Mouse (Mus musculus): Measurements from ENCODE around the gene Etfa. TPM values are rescaled to one million over a fixed set of nuclear protein-coding genes. Genes with fewer than 3 reads are reported as not detected.
A peak's percentile ranks its signal among the peaks of the same experiment; 100 is the strongest.

Etfa gene
- total RNA-seq, 2 experiments from 2014 or later: 42.6 to 45.8 TPM

- peak; percentile 21 to 43 for DNase-seq (ENCODE audit: low spot score in 2 of 2)
- intact Hi-C loops (cut with DNase I): loop anchor here (2.0 to 10.0 kb wide), 2 partner anchors 107 to 211 kb away; partner anchors contain the start of genes Nrg4 and Tmem266
These were observed 23.9 kb upstream of the Etfa start for GRCm38 (mm10) chr9:55535907-55536306.

GRCm38 (mm10) chr9:55525716-55526115, 13.7 kb upstream of the Etfa start:
- intact Hi-C loops (cut with DNase I): no loop called here
- DNase-seq (ENCODE audit: low spot score in 2 of 2): no peak

GRCm38 (mm10) chr9:55511521-55511993, 486 bp downstream of the Etfa start:
- intact Hi-C loops (cut with DNase I): no loop called here
- DNase-seq (ENCODE audit: low spot score in 2 of 2): peak in 1 of 2 experiments; percentile 35

- DNase-seq (ENCODE audit: low spot score in 2 of 2): no peak
These were observed 1.3 kb downstream of the Etfa start for GRCm38 (mm10) chr9:55510651-55511235.

GRCm38 (mm10) chr9:55509731-55510130, 2.3 kb downstream of the Etfa start:
- intact Hi-C loops (cut with DNase I): no loop called here
- no peak for DNase-seq (ENCODE audit: low spot score in 2 of 2)

More at GRCm38 (mm10) chr9:55510651-55511235, 1.3 kb downstream of the Etfa start:
- intact Hi-C loops (cut with DNase I): no loop called here

GRCm38 (mm10) chr9:55508701-55509100, 3.3 kb downstream of the Etfa start:
- DNase-seq (ENCODE audit: low spot score in 2 of 2): no peak
- intact Hi-C loops (cut with DNase I): no loop called here

GRCm38 (mm10) chr9:55507922-55508321, 4.1 kb downstream of the Etfa start:
- DNase-seq (ENCODE audit: low spot score in 2 of 2): no peak
- intact Hi-C loops (cut with DNase I): no loop called here

GRCm38 (mm10) chr9:55482116-55482515, 29.9 kb downstream of the Etfa start:
- DNase-seq (ENCODE audit: low spot score in 2 of 2): peak in 1 of 2 experiments; percentile 34
- intact Hi-C loops (cut with DNase I): no loop called here

GRCm38 (mm10) chr9:55478699-55479098, 33.3 kb downstream of the Etfa start:
- intact Hi-C loops (cut with DNase I): no loop called here
- no peak for DNase-seq (ENCODE audit: low spot score in 2 of 2)

GRCm38 (mm10) chr9:55476084-55476483, 36.0 kb downstream of the Etfa start:
- no peak for DNase-seq (ENCODE audit: low spot score in 2 of 2)
- intact Hi-C loops (cut with DNase I): no loop called here

GRCm38 (mm10) chr9:55468397-55468796, 43.6 kb downstream of the Etfa start:
- peak in 1 of 2 experiments; percentile 14 for DNase-seq (ENCODE audit: low spot score in 2 of 2)
- intact Hi-C loops (cut with DNase I): no loop called here

- no peak for DNase-seq (ENCODE audit: low spot score in 2 of 2)
- intact Hi-C loops (cut with DNase I): no loop called here
These were observed 58.7 kb downstream of the Etfa start for GRCm38 (mm10) chr9:55453366-55453765.

GRCm38 (mm10) chr9:55452906-55453305, 59.1 kb downstream of the Etfa start:
- DNase-seq (ENCODE audit: low spot score in 2 of 2): no peak
- intact Hi-C loops (cut with DNase I): no loop called here

- peak in 1 of 2 experiments; percentile 59 for DNase-seq (ENCODE audit: low spot score in 2 of 2)
- intact Hi-C loops (cut with DNase I): no loop called here
These were observed 60.6 kb downstream of the Etfa start for GRCm38 (mm10) chr9:55451426-55451825.

- intact Hi-C loops (cut with DNase I): no loop called here
- DNase-seq (ENCODE audit: low spot score in 2 of 2): no peak
These were observed 62.0 kb downstream of the Etfa start for GRCm38 (mm10) chr9:55450035-55450434.

GRCm38 (mm10) chr9:55449108-55449507, 62.9 kb downstream of the Etfa start:
- no peak for DNase-seq (ENCODE audit: low spot score in 2 of 2)
- intact Hi-C loops (cut with DNase I): no loop called here

- no peak for DNase-seq (ENCODE audit: low spot score in 2 of 2)
- intact Hi-C loops (cut with DNase I): no loop called here
These were observed 64.5 kb downstream of the Etfa start for GRCm38 (mm10) chr9:55447509-55447908.

GRCm38 (mm10) chr9:55439206-55439780, 72.8 kb downstream of the Etfa start:
- no peak for DNase-seq (ENCODE audit: low spot score in 2 of 2)
- intact Hi-C loops (cut with DNase I): no loop called here

GRCm38 (mm10) chr9:55438433-55438832, 73.6 kb downstream of the Etfa start:
- intact Hi-C loops (cut with DNase I): no loop called here
- no peak for DNase-seq (ENCODE audit: low spot score in 2 of 2)

- intact Hi-C loops (cut with DNase I): no loop called here
These were observed 78.2 kb downstream of the Etfa start for GRCm38 (mm10) chr9:55433875-55434274.

More at GRCm38 (mm10) chr9:55433875-55434274, 78.2 kb downstream of the Etfa start:
- DNase-seq (ENCODE audit: low spot score in 2 of 2): no peak

Measured in left cerebral cortex, postnatal 25 days (tissue).